Mouse (Mus musculus) granulocyte monocyte progenitor cell, adult 5-6 weeks (primary cell): ENCODE data around the gene Rhbdf2. TPM values are rescaled to one million over a fixed set of nuclear protein-coding genes. Genes with fewer than 3 reads are reported as not detected.

Experiments used
- ATAC-seq: replicated peaks from 2 replicates; pipeline ENCODE4 v1.8.0; 2016; ENCODE audit warnings: mild to moderate bottlenecking, moderate TSS enrichment, inconsistent platforms; ENCODE audit not compliant: poor library complexity, severe bottlenecking
- total RNA-seq, 2 experiments: library from RNA; stranded (forward) in 1 of 2; stranded (reverse) in 1 of 2; fragments of 200-712, 200-1000 nt in 1 of 2; fragments of >200 nt in 1 of 2; fragmentation: Nextera tagmentation in 1 of 2; gene quantifications; 2 replicates each; pipeline ENCODE4 v1.2.3; 2014 to 2017

Gene Rhbdf2
- total RNA-seq, 2 experiments from 2014 or later = 2.9 to 7.3 TPM

DNA sequence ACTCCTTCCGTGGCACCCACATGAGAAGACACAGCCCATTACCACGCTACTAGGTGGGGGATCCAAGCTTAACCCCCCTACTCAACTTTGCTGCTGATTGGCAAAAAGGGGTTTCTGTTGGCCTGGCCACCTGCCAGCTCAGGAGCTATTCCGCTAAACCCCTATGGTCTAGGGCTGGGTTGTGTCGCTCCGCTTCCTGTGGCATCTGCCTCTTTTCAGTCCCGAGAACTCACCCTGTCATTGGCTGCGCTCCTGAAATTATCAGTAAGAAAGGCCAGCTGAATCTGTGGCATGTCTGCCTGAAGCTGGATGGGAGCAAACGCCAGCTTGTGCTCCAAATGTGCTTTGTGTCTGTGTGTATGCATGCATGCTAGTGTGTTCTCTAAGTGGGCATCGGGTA, 33.4 kb upstream of the Rhbdf2 start:
- ATAC-seq = no peak

GRCm38 (mm10) chr11:116659027-116659621, 32.3 kb upstream of the Rhbdf2 start:
- ATAC-seq = no peak

GRCm38 (mm10) chr11:116658238-116658637, 31.4 kb upstream of the Rhbdf2 start:
- ATAC-seq = no peak

- peak; percentile 87 for ATAC-seq
Observed at GRCm38 (mm10) chr11:116657311-116658223, 30.7 kb upstream of the Rhbdf2 start.

- ATAC-seq = no peak
Observed at GRCm38 (mm10) chr11:116656348-116657191, 29.8 kb upstream of the Rhbdf2 start.

- no peak for ATAC-seq
Observed at GRCm38 (mm10) chr11:116654255-116654821, 27.5 kb upstream of the Rhbdf2 start, which contains the start of gene Cygb. Gene Cygb, minus strand, starts transcription at chr11:116654313.

DNA sequence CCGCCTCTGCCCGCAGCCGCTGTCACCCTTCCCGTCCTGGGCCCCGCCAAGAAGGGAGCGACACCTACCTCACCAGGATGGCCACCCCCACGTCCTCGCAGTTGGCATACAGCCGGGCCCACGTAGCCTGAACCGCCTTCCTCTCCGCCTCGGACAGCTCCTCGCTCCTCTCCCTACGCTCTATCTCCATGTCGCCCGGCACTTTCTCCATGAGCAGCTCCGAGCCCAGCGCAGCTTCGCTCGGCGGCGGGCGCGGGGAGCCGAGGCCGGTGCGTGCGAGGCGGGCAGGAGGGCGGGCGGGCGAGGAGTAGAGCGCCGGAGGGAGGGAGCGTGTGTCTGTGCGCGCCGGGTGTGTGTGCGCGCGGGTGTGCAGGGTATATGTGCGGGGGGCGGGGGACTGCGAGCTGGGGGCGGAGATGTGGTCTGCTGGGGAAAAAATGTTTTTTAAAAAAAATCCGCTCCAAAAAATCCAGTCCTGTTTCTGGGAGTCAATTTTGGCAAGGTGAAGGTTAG, 26.9 kb upstream of the Rhbdf2 start:
- no peak for ATAC-seq

DNA sequence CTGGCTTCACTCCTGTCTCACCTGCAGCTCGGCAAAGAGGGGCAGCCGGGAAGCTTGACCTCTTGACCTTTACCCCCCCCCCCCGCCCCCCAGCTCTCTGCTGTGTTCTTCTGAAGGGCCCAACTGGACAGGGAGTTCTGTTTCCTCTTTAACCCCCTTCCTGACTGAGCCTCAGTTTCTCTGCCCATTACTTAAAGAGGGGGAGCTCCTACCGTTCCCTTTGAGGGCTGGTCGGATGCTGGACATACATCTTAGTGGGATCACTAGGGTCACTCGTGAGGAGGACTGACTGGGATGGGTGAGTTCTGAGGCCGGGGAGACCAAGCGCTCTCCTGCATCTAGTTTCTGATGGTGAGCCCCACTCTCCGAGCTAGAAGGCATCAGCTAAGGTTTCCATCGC, 26.4 kb upstream of the Rhbdf2 start, which contains the start of gene Prcd:
TSS of gene Prcd (plus strand) at position 301 of the 400 bp plus-strand sequence.
- ATAC-seq = no peak

DNA sequence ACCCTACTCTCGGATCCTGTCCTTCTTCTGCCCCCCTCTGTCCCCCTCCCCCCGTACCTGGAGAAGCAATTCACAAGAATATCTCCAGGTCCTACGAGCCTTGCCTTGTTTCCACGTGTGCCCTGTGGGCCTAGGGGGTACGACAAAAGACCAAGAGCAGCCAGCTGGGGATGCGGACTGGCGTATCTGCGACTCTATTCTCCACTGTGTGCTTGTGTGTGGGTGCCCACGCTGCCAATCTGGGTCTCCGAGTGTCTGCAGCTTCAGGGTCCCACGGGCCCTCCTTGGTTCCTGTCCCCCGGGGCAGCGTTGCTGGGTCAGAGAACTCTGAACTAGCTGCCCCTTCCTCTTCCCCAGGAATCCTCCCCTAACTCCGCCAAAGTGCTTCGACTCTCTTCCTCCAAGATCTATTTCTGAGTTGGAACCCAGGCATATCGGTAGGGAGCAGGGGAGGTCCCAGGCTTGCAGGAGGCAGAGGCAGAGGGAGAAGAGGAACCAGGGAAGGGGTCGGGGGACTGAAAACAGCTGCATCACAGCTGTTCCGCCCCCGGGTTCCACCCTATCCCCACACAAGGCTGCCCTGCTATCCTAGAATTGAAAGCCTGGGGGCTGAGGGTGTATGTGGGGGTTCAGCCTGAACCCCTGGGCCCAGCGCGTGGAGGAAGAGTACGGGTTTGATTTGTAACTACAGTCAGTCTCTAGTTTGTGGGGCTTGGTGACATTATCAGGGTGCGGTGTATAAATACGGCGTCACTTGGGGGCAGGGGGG, 25.7 kb upstream of the Rhbdf2 start:
- no peak for ATAC-seq

- no peak for ATAC-seq
Observed at GRCm38 (mm10) chr11:116651339-116651738, 24.5 kb upstream of the Rhbdf2 start.

GRCm38 (mm10) chr11:116650811-116651210, 24.0 kb upstream of the Rhbdf2 start:
- ATAC-seq = no peak

GRCm38 (mm10) chr11:116649711-116650337, 23.0 kb upstream of the Rhbdf2 start:
- ATAC-seq = no peak

DNA sequence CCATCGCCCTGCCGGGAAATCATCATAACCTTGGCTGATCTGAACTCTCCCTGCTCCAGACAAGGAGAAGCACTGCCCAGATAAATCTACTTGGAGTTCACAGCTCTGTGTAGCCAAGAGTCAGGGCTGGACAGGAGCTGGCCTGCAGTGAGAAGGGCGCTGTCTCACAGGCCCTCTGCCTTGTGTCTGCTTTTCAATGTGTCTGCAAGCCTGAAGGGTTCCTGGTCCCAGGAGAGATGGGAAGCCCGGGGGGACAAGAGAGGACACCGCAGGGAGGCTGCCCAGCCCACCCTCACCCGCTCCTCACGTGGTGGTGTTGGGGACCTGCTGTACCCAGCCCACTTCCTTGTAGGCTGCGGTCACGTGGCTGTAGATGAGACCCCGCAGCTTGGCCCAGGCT, 22.2 kb upstream of the Rhbdf2 start:
- ATAC-seq = no peak

- ATAC-seq = no peak
Observed at GRCm38 (mm10) chr11:116648213-116648921, 21.5 kb upstream of the Rhbdf2 start.

DNA sequence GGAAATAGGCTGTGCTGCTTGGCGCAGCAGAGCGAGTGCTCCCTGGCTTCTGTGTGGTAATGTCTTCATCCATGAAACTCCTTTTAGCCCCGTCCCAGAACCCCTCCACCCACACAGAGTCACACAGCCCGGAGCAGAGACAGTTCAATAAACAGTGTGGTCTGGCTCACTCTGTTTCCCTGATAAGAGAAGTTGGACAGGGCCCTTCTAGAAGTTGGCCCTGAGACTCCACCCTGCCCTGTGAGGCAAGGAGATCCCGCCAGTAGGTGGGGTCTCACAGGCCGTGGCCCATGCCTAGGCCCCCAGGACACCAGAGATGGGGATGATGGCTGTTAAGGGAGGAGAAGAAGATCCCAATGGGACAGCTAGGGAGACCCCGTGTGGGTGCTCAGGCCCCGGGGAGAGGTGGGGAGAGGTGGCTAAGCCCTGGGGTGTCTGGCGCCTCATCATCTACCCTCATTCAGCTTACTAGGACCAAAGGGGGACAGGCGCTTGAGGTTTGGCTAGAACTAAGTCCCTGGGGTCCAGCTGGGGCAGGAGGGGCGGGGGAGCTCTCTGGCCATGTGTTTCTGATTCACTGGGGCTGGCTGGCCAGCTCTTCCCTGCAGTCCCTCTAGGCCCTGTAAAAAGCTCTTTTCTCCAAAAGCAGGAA, 20.6 kb upstream of the Rhbdf2 start:
- no peak for ATAC-seq

GRCm38 (mm10) chr11:116646771-116647170, 20.0 kb upstream of the Rhbdf2 start:
- no peak for ATAC-seq

- no peak for ATAC-seq
Observed at GRCm38 (mm10) chr11:116646136-116646535, 19.3 kb upstream of the Rhbdf2 start.
